ENCODE assay signal across 11 mouse cellular contexts in the genomic region with DNA sequence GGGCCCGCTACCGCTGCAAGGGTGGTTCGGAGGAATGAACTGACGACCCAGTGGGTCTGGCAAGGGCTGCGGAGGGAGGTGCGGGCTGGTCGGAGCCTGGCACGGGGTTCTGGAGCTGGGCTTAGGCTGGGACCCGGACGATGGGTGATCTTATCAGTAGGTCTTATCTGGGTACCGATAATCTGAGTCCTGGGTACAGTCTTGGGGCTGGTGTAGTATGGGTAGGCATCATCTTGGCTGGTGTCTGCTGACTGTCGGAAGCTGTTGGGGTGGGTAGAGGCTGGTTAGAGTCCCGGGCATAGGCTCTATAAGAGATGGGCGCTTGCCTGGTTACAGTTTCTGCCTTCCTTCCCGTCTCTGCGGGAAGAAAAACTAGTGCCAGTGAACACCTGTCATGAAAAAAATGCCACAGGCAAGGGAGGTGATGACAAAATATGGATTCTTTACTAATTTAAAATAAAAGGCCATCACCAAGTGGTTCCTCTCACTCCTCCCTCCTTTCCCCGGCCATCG. TPM values are rescaled to one million over a fixed set of nuclear protein-coding genes. Genes with fewer than 3 reads are reported as not detected.
A peak's percentile ranks its signal among the peaks of the same experiment; 100 is the strongest.
DNase-seq lines count a peak whose midpoint lies in the region; ATAC-seq lines count a peak whose summit lies in the region.
"Had no signal": no experiment of that assay in that cellular context is flagged by ENCODE, and none has a peak within 500 bp of the region (broad histone marks: within the 10 kb centered on the region; RNA-seq: fewer than 3 reads in every experiment).

No protein-coding gene starts in this region.

- 14% methylated on average over 18 of the region's 18 CpGs for WGBS in heart, embryonic 11.5 days (ENCODE audit: insufficient replicate concordance)
- WGBS in forebrain, embryonic 15.5 days = 9% methylated on average over 18 of the region's 18 CpGs
- WGBS in liver, embryonic 13.5 days (ENCODE audit: insufficient replicate concordance) = 13% methylated on average over 18 of the region's 18 CpGs

- peaks cover 81% of the 10 kb centered on the region for H3K27me3 ChIP-seq in heart, embryonic 11.5 days (ENCODE audit: control insufficient read depth, insufficient read depth, low read length)
- no peaks in the 10 kb centered on the region for H3K27me3 ChIP-seq in forebrain, embryonic 15.5 days
- peaks cover 56% of the 10 kb centered on the region for H3K27me3 ChIP-seq in liver, embryonic 13.5 days

- DNase-seq in heart, postnatal 36 days = no peak
- DNase-seq in brain, adult 2 months (ENCODE audit: low read depth, low spot score) = peak; percentile 61
- DNase-seq in liver, embryonic 13.5 days = no peak
- no peak for DNase-seq in right cerebral cortex, postnatal 10 days (ENCODE audit: low spot score in 2 of 2)
- DNase-seq in lung, postnatal 4 days = no peak
- DNase-seq: kidney, adult 11 months had no signal

- no peaks in the 10 kb centered on the region for H3K9me3 ChIP-seq in heart, embryonic 11.5 days (replicated peaks; ENCODE audit: control insufficient read depth, low read length)
- H3K9me3 ChIP-seq in forebrain, embryonic 15.5 days = no peaks in the 10 kb centered on the region
- H3K9me3 ChIP-seq in liver, embryonic 13.5 days (replicated peaks) = no peaks in the 10 kb centered on the region
- H3K9me3 ChIP-seq: megakaryocyte, embryonic 14.5 days had no signal

- H3K4me3 ChIP-seq in heart, embryonic 11.5 days (ENCODE audit: low read depth, low read length) = peak overlapping the region; percentile 46
- H3K4me3 ChIP-seq in forebrain, embryonic 15.5 days = peak overlapping the region; percentile 87
- H3K4me3 ChIP-seq in liver, embryonic 13.5 days (replicated peaks) = no peak overlapping the region
- H3K4me3 ChIP-seq: megakaryocyte, embryonic 14.5 days had no signal

- H3K36me3 ChIP-seq in heart, embryonic 11.5 days (ENCODE audit: control insufficient read depth, insufficient read depth, low read length) = no peaks in the 10 kb centered on the region
- no peaks in the 10 kb centered on the region for H3K36me3 ChIP-seq in forebrain, embryonic 15.5 days
- H3K36me3 ChIP-seq in liver, embryonic 13.5 days = no peaks in the 10 kb centered on the region
- H3K36me3 ChIP-seq: G1E had no signal

- no peak overlapping the region for H3K9ac ChIP-seq in heart, embryonic 11.5 days (ENCODE audit: low read depth, low read length)
- H3K9ac ChIP-seq in forebrain, embryonic 15.5 days (replicated peaks) = peak overlapping the region; percentile 90
- H3K9ac ChIP-seq in liver, embryonic 13.5 days = no peak overlapping the region

- intact Hi-C loops in heart, postnatal 36 days (cut with DNase I) = loop anchor here (5.0 kb wide), 1 partner anchor 178 kb away; no protein-coding TSS in a partner anchor

- ATAC-seq in heart, embryonic 11.5 days (replicated peaks; ENCODE audit: insufficient number of reproducible peaks, low FRiP score, low TSS enrichment) = peak; percentile 53; the same call in 1 of the 2 replicates
- peak; percentile 29; the same call in 1 of the 2 replicates for ATAC-seq in forebrain, embryonic 15.5 days (replicated peaks)
- ATAC-seq in liver, embryonic 13.5 days (ENCODE audit: low read depth) = no peak
- ATAC-seq in CD4-positive, CD25-positive, alpha-beta regulatory T cell, adult 4 months = no peak

- no peaks in the 10 kb centered on the region for H3K4me1 ChIP-seq in heart, embryonic 11.5 days (ENCODE audit: control insufficient read depth, insufficient read depth, low read length)
- peaks cover 50% of the 10 kb centered on the region for H3K4me1 ChIP-seq in forebrain, embryonic 15.5 days
- H3K4me1 ChIP-seq in liver, embryonic 13.5 days (replicated peaks) = no peaks in the 10 kb centered on the region
- H3K4me1 ChIP-seq: megakaryocyte, embryonic 14.5 days had no signal

- peak overlapping the region; percentile 91 for H3K4me2 ChIP-seq in heart, embryonic 11.5 days
- H3K4me2 ChIP-seq in forebrain, embryonic 15.5 days (replicated peaks) = peak overlapping the region; percentile 80
- peak overlapping the region; percentile 47 for H3K4me2 ChIP-seq in liver, embryonic 13.5 days

- no peak overlapping the region for H3K27ac ChIP-seq in heart, embryonic 11.5 days (ENCODE audit: low read depth, low read length)
- peak overlapping the region; percentile 80 for H3K27ac ChIP-seq in forebrain, embryonic 15.5 days (replicated peaks)
- H3K27ac ChIP-seq in liver, embryonic 13.5 days = no peak overlapping the region

RNA-seq across cellular contexts. Expression of gene Fam19a5, which starts 1.1 kb away (rescaled TPM):
- polyA plus RNA-seq in heart, embryonic 11.5 days (2014; fragmentation: Nextera tagmentation; extraction: Ambion mirVana) = 1.4 and 1.7 TPM in 2 replicates
- 1 to 10 TPM; 2.6 to 3.8 TPM for total RNA-seq in heart, postnatal 36 days (2021)
- 17.6 and 18.0 TPM in 2 replicates for polyA plus RNA-seq in forebrain, embryonic 15.5 days (2015; fragmentation: Nextera tagmentation; extraction: Ambion mirVana)
- 0.07 and 0.10 TPM in 2 replicates for polyA plus RNA-seq in liver, embryonic 13.5 days (2015; fragmentation: Nextera tagmentation; extraction: Ambion mirVana)
- polyA plus RNA-seq in CD4-positive, CD25-positive, alpha-beta regulatory T cell, adult 4 months (2017; shearing (Covaris generic)) = not detected
- total RNA-seq: G1E had no signal
- polyA plus RNA-seq: G1E had no signal

Comparison
In these comparisons a context has a peak if more than half of its experiments do, and no peak if none do; other contexts are left out.
1. ATAC-seq: peak in heart, embryonic 11.5 days (single experiment) and forebrain, embryonic 15.5 days (single experiment); none in liver, embryonic 13.5 days (single experiment) and CD4-positive, CD25-positive, alpha-beta regulatory T cell, adult 4 months (single experiment).
2. Peak in every context shown above with its lines, with median percentiles within 50 percentile points of each other: H3K4me2 ChIP-seq.